7 mouse cellular contexts compared by ENCODE assay signal in the genomic region with DNA sequence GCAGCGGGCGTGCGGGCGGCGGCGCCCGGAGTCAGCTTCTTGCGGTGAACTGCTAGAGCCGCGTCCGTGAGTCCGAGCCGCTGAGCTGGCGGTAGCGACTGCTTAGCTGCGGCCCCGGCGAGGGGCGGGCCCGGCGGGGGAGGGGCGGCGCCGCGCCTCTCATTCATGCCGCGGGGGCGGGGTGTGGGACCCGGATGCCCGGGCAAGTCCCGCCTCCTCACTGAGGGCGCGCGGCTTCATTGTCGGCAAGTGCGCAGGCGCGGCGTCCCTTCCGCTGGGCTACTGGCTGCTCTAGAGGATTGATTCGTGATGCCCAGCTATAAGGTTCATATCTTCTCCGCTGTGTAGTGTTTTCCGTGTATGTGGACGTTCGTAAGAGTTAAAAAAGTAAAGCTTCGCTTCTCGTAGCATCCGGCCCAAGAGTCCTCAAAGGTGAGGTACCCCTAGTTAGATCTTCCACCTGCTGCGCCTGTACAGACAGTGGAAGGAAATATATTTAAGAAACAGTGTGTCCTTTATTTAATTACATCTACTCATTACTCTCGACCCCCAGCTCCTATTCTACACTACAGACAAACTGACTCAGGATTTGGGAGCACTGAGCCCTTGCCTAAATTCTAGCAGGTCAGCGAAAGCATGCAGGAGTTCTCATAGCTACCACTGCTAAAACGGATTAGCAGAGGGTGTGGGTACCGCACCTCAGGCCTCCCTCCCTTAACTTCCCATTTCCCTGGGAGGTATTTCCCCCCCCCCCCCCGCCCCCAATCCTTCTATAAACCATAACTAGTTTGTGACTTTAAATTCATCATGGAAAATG. TPM values are rescaled to one million over a fixed set of nuclear protein-coding genes. Genes with fewer than 3 reads are reported as not detected.
A peak's percentile ranks its signal among the peaks of the same experiment; 100 is the strongest.
DNase-seq lines count a peak whose midpoint lies in the region; ATAC-seq and TF ChIP-seq lines count a peak whose summit lies in the region.

Rnf24 (minus strand) TSS at position 146 of the 817 bp plus-strand sequence.

- TF ChIP-seq POLR2A in kidney, adult 2 months (IDR thresholded peaks at IDR 0.05; ENCODE audit: low read depth, low read length), result peak; percentile 40
- peak; percentile 25; the same call in 1 of the 2 replicates for TF ChIP-seq POLR2A in spleen, adult 2 months (IDR thresholded peaks at IDR 0.05; ENCODE audit: low read depth, low read length)

- TF ChIP-seq CTCF in kidney, adult 2 months (conservative IDR thresholded peaks at IDR 0.05; ENCODE audit: insufficient read depth, insufficient read length, low read depth, low read length), result no peak
- TF ChIP-seq CTCF in spleen, adult 2 months (IDR thresholded peaks at IDR 0.05; ENCODE audit: extremely low read depth, insufficient read depth, insufficient read length, insufficient replicate concordance), result no peak

- no peaks in the 10 kb centered on the region for H3K9me3 ChIP-seq in embryonic facial prominence, embryonic 11.5 days (replicated peaks; ENCODE audit: control insufficient read depth, low read length)
- no peaks in the 10 kb centered on the region for H3K9me3 ChIP-seq in limb, embryonic 12.5 days
- H3K9me3 ChIP-seq in midbrain, embryonic 15.5 days, result no peaks in the 10 kb centered on the region

- WGBS in embryonic facial prominence, embryonic 11.5 days, result under 1% methylated on average over 39 of the region's 54 CpGs
- WGBS in kidney, adult 2 months, result 1% methylated on average over 54 of the region's 54 CpGs
- under 1% methylated on average over 49 of the region's 54 CpGs for WGBS in limb, embryonic 12.5 days
- under 1% methylated on average over 46 of the region's 54 CpGs for WGBS in midbrain, embryonic 15.5 days
- WGBS in spleen, adult 2 months, result under 1% methylated on average over 43 of the region's 54 CpGs

- peak within 1 kb of the TSS; percentile 77 for H3K27ac ChIP-seq in embryonic facial prominence, embryonic 11.5 days (replicated peaks; ENCODE audit: low read depth, low read length)
- no peak within 1 kb of the TSS; the same call in 1 of the 2 replicates for H3K27ac ChIP-seq in kidney, adult 2 months (ENCODE audit: insufficient read depth, low read depth, low read length)
- H3K27ac ChIP-seq in limb, embryonic 12.5 days, result peak within 1 kb of the TSS; percentile 95
- H3K27ac ChIP-seq in midbrain, embryonic 15.5 days, result peak within 1 kb of the TSS; percentile 97
- H3K27ac ChIP-seq in spleen, adult 2 months (ENCODE audit: insufficient read depth, low read length), result peak within 1 kb of the TSS; percentile 67

- peak; percentile 94 for ATAC-seq in embryonic facial prominence, embryonic 11.5 days (replicated peaks; ENCODE audit: insufficient number of reproducible peaks, low FRiP score, low TSS enrichment, low read depth)
- ATAC-seq in limb, embryonic 12.5 days (ENCODE audit: insufficient number of reproducible peaks, insufficient read depth, low FRiP score, low TSS enrichment, low read depth), result peak; percentile 93
- peak; percentile 94 for ATAC-seq in midbrain, embryonic 15.5 days (replicated peaks)

- no peaks in the 10 kb centered on the region for H3K36me3 ChIP-seq in embryonic facial prominence, embryonic 11.5 days (replicated peaks; ENCODE audit: control insufficient read depth, insufficient read depth, low read depth, low read length)
- no peaks in the 10 kb centered on the region for H3K36me3 ChIP-seq in kidney, adult 2 months (ENCODE audit: control insufficient read depth, insufficient read depth, low read length)
- no peaks in the 10 kb centered on the region for H3K36me3 ChIP-seq in limb, embryonic 12.5 days
- H3K36me3 ChIP-seq in midbrain, embryonic 15.5 days (replicated peaks), result no peaks in the 10 kb centered on the region
- H3K36me3 ChIP-seq in spleen, adult 2 months (ENCODE audit: control insufficient read depth, insufficient read depth, low read length), result no peaks in the 10 kb centered on the region

- H3K27me3 ChIP-seq in embryonic facial prominence, embryonic 11.5 days (ENCODE audit: control insufficient read depth, insufficient read depth, low read length), result no peaks in the 10 kb centered on the region
- H3K27me3 ChIP-seq in kidney, adult 2 months (replicated peaks; ENCODE audit: control insufficient read depth, insufficient read depth, low read length), result no peaks in the 10 kb centered on the region
- H3K27me3 ChIP-seq in limb, embryonic 12.5 days, result no peaks in the 10 kb centered on the region
- H3K27me3 ChIP-seq in midbrain, embryonic 15.5 days (replicated peaks), result no peaks in the 10 kb centered on the region
- peaks cover 1% of the 10 kb centered on the region; the same call in 1 of the 2 replicates for H3K27me3 ChIP-seq in spleen, adult 2 months (ENCODE audit: control insufficient read depth, insufficient read depth, low read length)

- peak; percentile 99 for DNase-seq in adrenal gland, postnatal 14 days
- DNase-seq in embryonic facial prominence, embryonic 11.5 days (ENCODE audit: low spot score), result peak; percentile 96
- peak; percentile 98 to 99 for DNase-seq in heart, adult 18-20 months
- DNase-seq in kidney, adult 2 months, result peak; percentile 99
- peak; percentile 78 to 99 for DNase-seq in spleen, adult 2 months (ENCODE audit: low read depth in 1 of 2, low spot score in 2 of 2)

- H3K4me1 ChIP-seq in embryonic facial prominence, embryonic 11.5 days (ENCODE audit: control insufficient read depth, insufficient read depth, low read length), result no peaks in the 10 kb centered on the region
- 0 out of 2 replicates have a peak, but pooled peaks cover 2% of the 10 kb centered on the region for H3K4me1 ChIP-seq in kidney, adult 2 months (ENCODE audit: control insufficient read depth, insufficient read depth, low read length)
- H3K4me1 ChIP-seq in limb, embryonic 12.5 days (replicated peaks), result peaks cover 20% of the 10 kb centered on the region
- peaks cover 20% of the 10 kb centered on the region for H3K4me1 ChIP-seq in midbrain, embryonic 15.5 days
- peaks cover 7% of the 10 kb centered on the region; the same call in 1 of the 2 replicates for H3K4me1 ChIP-seq in spleen, adult 2 months (ENCODE audit: control insufficient read depth, insufficient read depth, insufficient read length)

- H3K4me3 ChIP-seq in embryonic facial prominence, embryonic 11.5 days (ENCODE audit: low read depth, low read length), result peak within 1 kb of the TSS; percentile 88
- peak within 1 kb of the TSS; percentile 79 for H3K4me3 ChIP-seq in kidney, adult 2 months (ENCODE audit: insufficient read depth, low read depth, low read length)
- peak within 1 kb of the TSS; percentile 94 for H3K4me3 ChIP-seq in limb, embryonic 12.5 days (replicated peaks)
- peak within 1 kb of the TSS; percentile 65 for H3K4me3 ChIP-seq in midbrain, embryonic 15.5 days
- H3K4me3 ChIP-seq in spleen, adult 2 months (ENCODE audit: extremely low read depth, insufficient read depth, insufficient read length), result peak within 1 kb of the TSS; percentile 90

- peak within 1 kb of the TSS; percentile 90 for H3K9ac ChIP-seq in embryonic facial prominence, embryonic 11.5 days (replicated peaks; ENCODE audit: low read length)
- peak within 1 kb of the TSS; percentile 95 for H3K9ac ChIP-seq in limb, embryonic 12.5 days (replicated peaks)
- peak within 1 kb of the TSS; percentile 84 for H3K9ac ChIP-seq in midbrain, embryonic 15.5 days

- peak within 1 kb of the TSS; percentile 66 for H3K4me2 ChIP-seq in embryonic facial prominence, embryonic 11.5 days (ENCODE audit: low read depth, low read length)
- H3K4me2 ChIP-seq in limb, embryonic 12.5 days, result peak within 1 kb of the TSS; percentile 83
- peak within 1 kb of the TSS; percentile 69 for H3K4me2 ChIP-seq in midbrain, embryonic 15.5 days

RNA-seq across cellular contexts. Expression of gene Rnf24, which starts in this region (rescaled TPM):
- 6.6 and 10.2 TPM in 2 replicates for total RNA-seq in adrenal gland, postnatal 14 days (2021)
- polyA plus RNA-seq in embryonic facial prominence, embryonic 11.5 days (2014; fragmentation: Nextera tagmentation; extraction: Ambion mirVana), result 7.7 and 8.2 TPM in 2 replicates
- total RNA-seq in heart, adult 18-20 months (2021), result 1 to 10 TPM; 3.9 to 4.1 TPM
- polyA plus RNA-seq in kidney, adult 2 months (2012; rRNA removed), result 18.2 and 26.0 TPM in 2 replicates
- polyA plus RNA-seq in limb, embryonic 12.5 days (2016; fragmentation: Nextera tagmentation; extraction: Ambion mirVana), result 10.4 and 10.7 TPM in 2 replicates
- 20.2 and 22.3 TPM in 2 replicates for polyA plus RNA-seq in midbrain, embryonic 15.5 days (2015; fragmentation: Nextera tagmentation; extraction: Ambion mirVana)
- polyA plus RNA-seq in spleen, adult 2 months (2012; rRNA removed), result 0.94 and 1.2 TPM in 2 replicates
